Mouse (Mus musculus) intestine, embryonic 14.5 days (tissue): ENCODE results near the gene Slc37a1. TPM values are rescaled to one million over a fixed set of nuclear protein-coding genes. Genes with fewer than 3 reads are reported as not detected.

Experiments used
- ATAC-seq: fragments of 200-750 bp; cut with Nextera tagmentation; replicated peaks from 2 replicates; pipeline ENCODE4 v1.8.0; 2017; ENCODE audit warnings: low read depth, moderate number of reproducible peaks, moderate TSS enrichment, moderate library complexity; ENCODE audit not compliant: low FRiP score, low TSS enrichment
- DNase-seq: peaks from one replicate; pipeline ENCODE4 v3.0.0-alpha.2; 2018; ENCODE audit warnings: low spot score
- H3K27ac ChIP-seq: fragments of 300-500 bp; sonication (generic); 2 replicates; pipeline ENCODE4 v1.5.1; 2014; ENCODE audit warnings: low read depth, mild to moderate bottlenecking, control low read depth
- H3K27me3 ChIP-seq: fragments of 300-500 bp; sonication (generic); replicated peaks from 2 replicates; pipeline ENCODE4 v1.6.1; 2014; ENCODE audit warnings: low read length, control low read depth; ENCODE audit not compliant: control insufficient read depth, insufficient read depth
- H3K36me3 ChIP-seq: fragments of 300-500 bp; sonication (generic); 2 replicates; pipeline ENCODE4 v1.6.1; 2014; ENCODE audit warnings: low read length, control low read depth; ENCODE audit not compliant: control insufficient read depth, insufficient read depth
- H3K4me1 ChIP-seq: fragments of 300-500 bp; sonication (generic); replicated peaks from 2 replicates; pipeline ENCODE4 v1.6.1; 2014; ENCODE audit warnings: low read length, control low read depth, mixed read lengths; ENCODE audit not compliant: control insufficient read depth, insufficient read depth
- H3K4me2 ChIP-seq: fragments of 300-500 bp; sonication (generic); 2 replicates; pipeline ENCODE4 v1.6.1; 2014; ENCODE audit warnings: low read length
- H3K4me3 ChIP-seq: fragments of 300-500 bp; sonication (generic); 2 replicates; pipeline ENCODE4 v1.5.1; 2014; ENCODE audit warnings: low read depth, low read length, control low read depth, mixed read lengths
- H3K9ac ChIP-seq: fragments of 300-500 bp; sonication (generic); 2 replicates; pipeline ENCODE4 v1.6.1; 2014; ENCODE audit warnings: mild to moderate bottlenecking, low read length
- H3K9me3 ChIP-seq: fragments of 300-500 bp; sonication (generic); 2 replicates; pipeline ENCODE4 v1.6.1; 2016; ENCODE audit warnings: low read length, control low read depth; ENCODE audit not compliant: control insufficient read depth
- WGBS: fragments of 180-500 bp; shearing (Covaris S2); extraction: QIAGEN DNeasy Blood & Tissue Kit; methylation state at CpG from one replicate; pipeline ENCODE4 v1.1.7; 2014; 5-methylcytosine and 5-hydroxymethylcytosine counted together
- polyA plus RNA-seq: library from polyadenylated mRNA; unstranded; fragments of >200 nt; fragmentation: Nextera tagmentation; extraction: Ambion mirVana; gene quantifications from 2 replicates; pipeline ENCODE4 v1.2.1, GENCODE M21; 2014

Gene Slc37a1
- polyA plus RNA-seq, 1 experiment from 2014 or later, result 14.7 TPM

GRCm38 (mm10) chr17:31271136-31271851 is 15.3 kb upstream of the Slc37a1 start:
- H3K4me2 ChIP-seq, result no peak overlapping the region
- DNase-seq, result no peak
- H3K9ac ChIP-seq, result no peak overlapping the region
- 42% methylated on average over 7 of the region's 7 CpGs for WGBS
- ATAC-seq, result no peak
- no peaks in the 10 kb centered on the region for H3K36me3 ChIP-seq
- H3K9me3 ChIP-seq, result no peaks in the 10 kb centered on the region
- H3K4me3 ChIP-seq, result no peak overlapping the region
- no peak overlapping the region for H3K27ac ChIP-seq
- no peaks in the 10 kb centered on the region for H3K4me1 ChIP-seq
- H3K27me3 ChIP-seq, result no peaks in the 10 kb centered on the region

GRCm38 (mm10) chr17:31272416-31273165 is 14.0 kb upstream of the Slc37a1 start:
- Histone ChIP-seq H3K27me3 (no peaks in the 10 kb centered on the region), H3K36me3 (no peaks in the 10 kb centered on the region), H3K27ac (no peak overlapping the region), H3K4me1 (no peaks in the 10 kb centered on the region; the same call in 1 of the 2 replicates), H3K9ac (no peak overlapping the region), H3K9me3 (no peaks in the 10 kb centered on the region), H3K4me2 (no peak overlapping the region), H3K4me3 (no peak overlapping the region)
- no peak for ATAC-seq
- 84% methylated on average over 9 of the region's 9 CpGs for WGBS
- DNase-seq, result no peak

- H3K4me1 ChIP-seq, result no peaks in the 10 kb centered on the region; the same call in 1 of the 2 replicates
- H3K9ac ChIP-seq, result no peak overlapping the region
- H3K27me3 ChIP-seq, result no peaks in the 10 kb centered on the region
- no peaks in the 10 kb centered on the region for H3K36me3 ChIP-seq
- ATAC-seq, result no peak
- no peak for DNase-seq
- H3K4me3 ChIP-seq, result no peak overlapping the region
- WGBS, result 84% methylated on average over 8 of the region's 8 CpGs
- H3K9me3 ChIP-seq, result no peaks in the 10 kb centered on the region
- no peak overlapping the region for H3K27ac ChIP-seq
- no peak overlapping the region for H3K4me2 ChIP-seq
These were observed 13.0 kb upstream of the Slc37a1 start for GRCm38 (mm10) chr17:31273631-31274030.

- no peak overlapping the region for H3K4me2 ChIP-seq
- no peaks in the 10 kb centered on the region for H3K36me3 ChIP-seq
- ATAC-seq, result no peak
- no peak overlapping the region for H3K4me3 ChIP-seq
- H3K9me3 ChIP-seq, result no peaks in the 10 kb centered on the region
- no peak for DNase-seq
- no peak overlapping the region for H3K27ac ChIP-seq
- WGBS, result 65% methylated on average over 6 of the region's 6 CpGs
- no peaks in the 10 kb centered on the region for H3K27me3 ChIP-seq
- H3K9ac ChIP-seq, result no peak overlapping the region
- no peaks in the 10 kb centered on the region; the same call in 1 of the 2 replicates for H3K4me1 ChIP-seq
These were observed 11.4 kb upstream of the Slc37a1 start for GRCm38 (mm10) chr17:31275181-31275580.

GRCm38 (mm10) chr17:31276207-31276921 is 10.2 kb upstream of the Slc37a1 start:
- Histone ChIP-seq H3K27me3 (no peaks in the 10 kb centered on the region), H3K4me1 (no peaks in the 10 kb centered on the region; the same call in 1 of the 2 replicates), H3K4me3 (peak overlapping the region; percentile 52), H3K36me3 (no peaks in the 10 kb centered on the region), H3K9me3 (no peaks in the 10 kb centered on the region), H3K9ac (no peak overlapping the region), H3K27ac (no peak overlapping the region), H3K4me2 (peak overlapping the region; percentile 91)
- 27% methylated on average over 9 of the region's 9 CpGs for WGBS
- ATAC-seq, result no peak
- DNase-seq, result no peak

- Histone ChIP-seq H3K9me3 (no peaks in the 10 kb centered on the region), H3K27ac (peak within 1 kb of the TSS; percentile 7; the same call in 1 of the 2 replicates), H3K4me1 (no peaks in the 10 kb centered on the region; the same call in 1 of the 2 replicates), H3K9ac (0 out of 2 replicates have a peak within 1 kb of the TSS, but pooled peaks have one; percentile 18), H3K36me3 (no peaks in the 10 kb centered on the region), H3K27me3 (no peaks in the 10 kb centered on the region), H3K4me2 (peak within 1 kb of the TSS; percentile 91), H3K4me3 (peak within 1 kb of the TSS; percentile 52)
- DNase-seq (peak; percentile 99), ATAC-seq (peak; percentile 82)
- whole genome bisulfite sequencing, result 10% methylated on average over 44 of the region's 44 CpGs
These were observed 9.4 kb upstream of the Slc37a1 start, which contains the start of gene Rsph1 for GRCm38 (mm10) chr17:31276922-31277918. Gene Rsph1, minus strand, starts transcription at chr17:31277383.

GRCm38 (mm10) chr17:31277931-31278330 is 8.7 kb upstream of the Slc37a1 start:
- Histone ChIP-seq H3K4me3 (no peak overlapping the region), H3K36me3 (no peaks in the 10 kb centered on the region), H3K27me3 (no peaks in the 10 kb centered on the region), H3K4me1 (no peaks in the 10 kb centered on the region; the same call in none of the 2 replicates), H3K4me2 (no peak overlapping the region), H3K27ac (no peak overlapping the region), H3K9ac (no peak overlapping the region), H3K9me3 (no peaks in the 10 kb centered on the region)
- DNase-seq (no peak), ATAC-seq (no peak)
- 73% methylated on average over 4 of the region's 4 CpGs for WGBS
